Mouse (Mus musculus) neural tube, embryonic 13.5 days (tissue): ENCODE measurements around the gene Zfp13. TPM values are rescaled to one million over a fixed set of nuclear protein-coding genes. Genes with fewer than 3 reads are reported as not detected.
A peak's percentile ranks its signal among the peaks of the same experiment; 100 is the strongest.

Source experiments
- ATAC-seq: fragments of 200-750 bp; cut with Nextera tagmentation; 2 replicates; pipeline ENCODE4 v1.8.0; 2017; ENCODE audit warnings: low read depth, mild to moderate bottlenecking, moderate TSS enrichment, moderate library complexity
- H3K27ac ChIP-seq: fragments of 300-500 bp; sonication (generic); replicated peaks from 2 replicates; pipeline ENCODE4 v1.5.1; 2015; ENCODE audit warnings: moderate library complexity, mild to moderate bottlenecking, inconsistent platforms
- H3K27me3 ChIP-seq: fragments of 300-500 bp; sonication (generic); 2 replicates; pipeline ENCODE4 v1.6.1; 2015; ENCODE audit warnings: mild to moderate bottlenecking, inconsistent platforms
- H3K36me3 ChIP-seq: fragments of 300-500 bp; sonication (generic); 2 replicates; pipeline ENCODE4 v1.6.1; 2015; ENCODE audit warnings: mild to moderate bottlenecking, inconsistent platforms
- H3K4me1 ChIP-seq: fragments of 300-500 bp; sonication (generic); replicated peaks from 2 replicates; pipeline ENCODE4 v1.6.1; 2015; ENCODE audit warnings: inconsistent platforms
- H3K4me2 ChIP-seq: fragments of 300-500 bp; sonication (generic); 2 replicates; pipeline ENCODE4 v1.6.1; 2015; ENCODE audit warnings: inconsistent platforms, mild to moderate bottlenecking, moderate library complexity
- H3K4me3 ChIP-seq: fragments of 300-500 bp; sonication (generic); 2 replicates; pipeline ENCODE4 v1.5.1; 2015; ENCODE audit warnings: mild to moderate bottlenecking, inconsistent platforms
- H3K9ac ChIP-seq: fragments of 300-500 bp; sonication (generic); 2 replicates; pipeline ENCODE4 v1.6.1; 2015; ENCODE audit warnings: moderate library complexity, mild to moderate bottlenecking, inconsistent platforms
- H3K9me3 ChIP-seq: fragments of 300-500 bp; sonication (generic); 2 replicates; pipeline ENCODE4 v1.6.1; 2016; ENCODE audit warnings: inconsistent platforms
- WGBS: fragments of 180-500 bp; shearing (Covaris S2); methylation state at CpG from one replicate; pipeline ENCODE4 v1.1.7; 2015; 5-methylcytosine and 5-hydroxymethylcytosine counted together
- polyA plus RNA-seq: library from polyadenylated mRNA; unstranded; fragments of >200 nt; fragmentation: Nextera tagmentation; extraction: Ambion mirVana; gene quantifications from 2 replicates; pipeline ENCODE4 v1.2.1, GENCODE M21; 2015

Gene Zfp13
- polyA plus RNA-seq, 1 experiment from 2014 or later: 28.8 TPM

DNA sequence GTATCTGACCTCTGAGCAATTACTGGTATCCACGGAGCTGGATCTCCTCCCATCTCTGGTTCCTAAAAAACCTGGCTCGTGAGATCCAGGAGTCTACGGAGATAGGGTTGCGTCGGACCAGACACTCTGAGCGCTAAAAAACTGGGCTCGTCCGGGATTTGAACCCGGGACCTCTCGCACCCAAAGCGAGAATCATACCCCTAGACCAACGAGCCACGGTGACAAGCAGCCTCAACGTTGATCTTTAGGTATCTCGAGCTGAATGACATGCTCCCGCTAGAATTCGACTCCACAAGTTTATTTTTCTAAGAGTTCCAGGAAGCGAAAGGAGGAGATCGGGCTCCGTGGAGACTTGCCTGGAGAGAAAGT lies 53.0 kb downstream of the Zfp13 start:
- H3K27me3 ChIP-seq: peaks cover 18% of the 10 kb centered on the region
- H3K9me3 ChIP-seq: no peaks in the 10 kb centered on the region
- peak overlapping the region; percentile 71 for H3K9ac ChIP-seq
- peak overlapping the region; percentile 64 for H3K4me3 ChIP-seq
- no peaks in the 10 kb centered on the region for H3K36me3 ChIP-seq
- no peak overlapping the region for H3K27ac ChIP-seq
- peak; percentile 26; the same call in 1 of the 2 replicates for ATAC-seq
- H3K4me2 ChIP-seq: peak overlapping the region; percentile 59
- WGBS: under 1% methylated on average over 20 of the region's 20 CpGs
- H3K4me1 ChIP-seq: peaks cover 26% of the 10 kb centered on the region

DNA sequence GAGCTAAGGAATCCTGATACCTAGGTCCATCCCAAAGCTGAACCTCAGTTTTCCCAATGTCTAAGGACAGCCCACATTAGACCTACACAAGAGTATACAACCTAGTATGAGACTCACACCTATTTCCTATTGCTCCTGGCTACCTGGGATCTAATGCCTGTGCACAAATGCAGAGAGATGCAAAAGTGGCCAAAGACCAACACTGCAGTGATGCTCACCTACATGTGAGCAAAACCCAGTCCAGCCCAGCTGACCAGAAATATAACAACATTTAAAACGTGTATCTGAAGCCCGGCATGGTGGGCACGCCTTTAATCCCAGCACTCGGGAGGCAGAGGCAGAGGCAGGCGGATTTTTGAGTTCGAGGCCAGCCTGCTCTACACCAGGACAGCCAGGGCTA lies 53.4 kb downstream of the Zfp13 start:
- Histone ChIP-seq H3K4me3 (peak overlapping the region; percentile 64; the same call in 1 of the 2 replicates), H3K27ac (no peak overlapping the region), H3K9me3 (no peaks in the 10 kb centered on the region), H3K9ac (no peak overlapping the region), H3K4me1 (peaks cover 21% of the 10 kb centered on the region; the same call in 1 of the 2 replicates), H3K4me2 (peak overlapping the region; percentile 59), H3K36me3 (no peaks in the 10 kb centered on the region), H3K27me3 (peaks cover 23% of the 10 kb centered on the region)
- 12% methylated on average over 6 of the region's 6 CpGs for WGBS
- no peak for ATAC-seq

DNA sequence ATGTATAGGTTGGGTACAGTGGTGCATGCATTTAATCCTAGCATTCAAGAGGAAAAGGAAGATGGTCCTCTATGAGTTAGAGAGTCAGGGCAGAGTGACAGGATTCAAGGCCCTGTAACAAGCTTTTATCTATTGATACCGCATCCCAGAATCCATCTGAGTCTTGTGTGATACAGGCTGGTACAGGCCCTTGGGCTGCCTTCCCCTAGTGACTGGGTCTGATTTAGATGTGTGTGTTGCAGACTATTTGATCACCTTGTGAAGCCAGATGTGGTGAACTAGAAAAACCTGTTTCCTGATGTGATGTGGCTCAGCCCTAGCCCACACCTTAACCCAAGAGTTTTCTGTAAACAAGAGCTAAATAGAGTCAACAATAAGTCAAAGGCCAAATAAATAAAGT lies 54.5 kb downstream of the Zfp13 start:
- no peak overlapping the region for H3K4me2 ChIP-seq
- H3K9ac ChIP-seq: no peak overlapping the region
- no peak overlapping the region for H3K4me3 ChIP-seq
- H3K27ac ChIP-seq: no peak overlapping the region
- no peaks in the 10 kb centered on the region for H3K9me3 ChIP-seq
- H3K36me3 ChIP-seq: no peaks in the 10 kb centered on the region
- H3K27me3 ChIP-seq: peaks cover 33% of the 10 kb centered on the region
- peaks cover 19% of the 10 kb centered on the region; the same call in 1 of the 2 replicates for H3K4me1 ChIP-seq
- 96% methylated on average over 1 of the region's 1 CpGs for WGBS
- no peak for ATAC-seq

DNA sequence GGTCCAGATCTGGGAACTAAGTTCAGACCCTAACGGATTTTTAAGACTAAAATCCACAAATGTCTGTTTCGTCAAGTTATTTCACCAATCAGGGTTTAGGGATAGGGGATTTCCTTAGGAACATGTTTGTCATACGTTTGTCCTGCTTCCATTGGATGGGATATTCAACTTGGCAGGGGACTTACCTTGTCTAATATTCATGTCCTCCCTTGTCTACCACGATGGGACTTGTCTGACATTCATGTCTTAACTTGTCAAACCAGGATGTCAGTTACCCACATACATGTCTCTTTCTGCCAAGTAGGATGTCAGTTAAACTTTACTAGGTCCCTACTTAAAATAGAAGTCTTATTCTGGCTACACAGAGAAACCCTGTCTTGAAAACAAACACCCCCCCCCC lies 55.3 kb downstream of the Zfp13 start:
- Histone ChIP-seq H3K27me3 (peaks cover 41% of the 10 kb centered on the region), H3K36me3 (no peaks in the 10 kb centered on the region), H3K27ac (no peak overlapping the region), H3K4me2 (no peak overlapping the region), H3K9ac (no peak overlapping the region), H3K4me3 (no peak overlapping the region), H3K9me3 (no peaks in the 10 kb centered on the region), H3K4me1 (peaks cover 12% of the 10 kb centered on the region; the same call in 1 of the 2 replicates)
- 85% methylated on average over 4 of the region's 4 CpGs for WGBS
- ATAC-seq: no peak

DNA sequence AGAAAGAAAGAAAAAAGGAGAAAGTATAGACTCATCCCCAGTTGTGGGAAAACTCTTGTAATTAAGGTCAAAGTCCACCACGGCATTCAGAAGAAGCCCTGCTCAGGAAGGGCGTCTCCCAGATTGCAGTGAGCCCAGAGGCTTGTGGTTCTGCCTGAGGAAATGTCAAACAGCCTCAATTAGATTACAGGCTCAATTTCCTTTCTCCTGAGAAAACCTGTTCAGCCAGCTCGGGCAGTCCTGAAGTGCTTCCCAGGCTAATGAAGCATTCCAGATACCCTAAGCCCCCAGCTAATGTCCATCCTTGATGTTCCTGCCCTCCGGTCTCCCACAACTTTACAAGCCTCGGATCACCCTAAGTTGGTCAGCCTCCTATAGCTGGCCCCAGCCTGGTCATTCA lies 56.0 kb downstream of the Zfp13 start:
- no peaks in the 10 kb centered on the region for H3K36me3 ChIP-seq
- 36% methylated on average over 5 of the region's 5 CpGs for WGBS

DNA sequence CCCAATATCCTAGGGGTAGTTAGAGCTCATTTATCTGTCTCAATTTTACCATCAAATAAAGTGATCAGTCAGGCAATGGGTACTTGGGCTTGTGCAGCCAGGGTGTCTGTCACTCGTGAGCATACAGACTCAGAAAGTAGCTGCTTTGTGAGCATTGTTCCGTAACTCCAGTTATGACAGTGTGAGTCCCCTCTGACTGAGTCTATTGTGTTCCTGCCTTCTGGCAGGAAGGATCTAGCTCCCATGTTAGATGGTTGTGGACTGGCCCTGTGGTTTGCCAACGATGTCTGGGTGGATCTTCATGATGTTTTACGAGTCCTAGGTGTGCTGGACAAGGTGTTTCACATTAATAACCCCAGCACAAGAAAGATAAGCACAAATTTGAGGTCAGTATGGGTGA lies 56.5 kb downstream of the Zfp13 start:
- Histone ChIP-seq H3K4me1 (peaks cover 18% of the 10 kb centered on the region), H3K9ac (no peak overlapping the region), H3K9me3 (no peaks in the 10 kb centered on the region), H3K4me3 (no peak overlapping the region), H3K27ac (no peak overlapping the region), H3K36me3 (no peaks in the 10 kb centered on the region), H3K27me3 (peaks cover 53% of the 10 kb centered on the region), H3K4me2 (no peak overlapping the region)
- 50% methylated on average over 4 of the region's 4 CpGs for WGBS
- ATAC-seq: no peak

More for the DNA sequence above, 56.0 kb downstream of the Zfp13 start:
- Histone ChIP-seq H3K4me2 (no peak overlapping the region), H3K9me3 (no peaks in the 10 kb centered on the region), H3K4me3 (no peak overlapping the region), H3K9ac (no peak overlapping the region), H3K27me3 (peaks cover 48% of the 10 kb centered on the region), H3K4me1 (peaks cover 13% of the 10 kb centered on the region), H3K27ac (no peak overlapping the region)
- ATAC-seq: no peak

DNA sequence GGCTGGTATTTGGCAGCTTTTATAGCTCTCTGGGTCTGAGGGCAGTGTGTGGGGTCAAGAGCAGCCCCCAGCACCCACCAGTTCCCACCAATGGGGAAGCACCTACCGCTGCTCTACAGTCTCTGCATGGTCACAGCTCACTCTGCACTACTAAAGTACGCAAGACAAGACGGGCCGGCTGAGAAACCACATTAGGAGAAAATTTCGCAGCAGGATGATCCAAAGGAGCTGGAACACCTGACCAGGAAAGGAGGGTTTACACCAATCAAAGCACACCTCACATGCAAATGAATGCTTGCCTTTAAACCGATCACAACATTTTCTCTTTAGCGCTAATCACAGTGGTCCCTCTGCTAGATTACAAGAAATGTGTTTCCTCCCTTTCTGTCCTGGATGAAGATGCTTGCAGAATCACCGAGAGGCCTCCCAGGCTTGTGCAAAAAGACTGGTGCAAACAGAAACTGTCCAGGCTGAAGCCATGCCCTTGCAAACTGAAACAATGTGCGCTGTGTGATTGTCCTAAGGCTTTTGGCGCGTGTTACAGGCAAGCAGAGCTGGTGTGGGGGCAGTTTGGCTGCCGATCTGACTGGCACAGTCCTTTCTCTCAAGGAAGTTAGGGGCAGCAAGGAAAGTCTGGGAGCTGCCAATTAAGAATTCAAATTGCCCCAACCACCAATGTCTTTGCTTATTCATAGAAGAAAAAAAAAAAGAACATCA lies 57.1 kb downstream of the Zfp13 start:
- H3K4me2 ChIP-seq: peak overlapping the region; percentile 41
- H3K4me1 ChIP-seq: peaks cover 22% of the 10 kb centered on the region
- no peak for ATAC-seq
- H3K9me3 ChIP-seq: no peaks in the 10 kb centered on the region
- peak overlapping the region; percentile 16; the same call in 1 of the 2 replicates for H3K4me3 ChIP-seq
- H3K9ac ChIP-seq: 0 out of 2 replicates have a peak overlapping the region, but pooled peaks have one; percentile 23
- no peak overlapping the region for H3K27ac ChIP-seq
- 14% methylated on average over 12 of the region's 12 CpGs for WGBS
- no peaks in the 10 kb centered on the region for H3K36me3 ChIP-seq
- H3K27me3 ChIP-seq: peaks cover 59% of the 10 kb centered on the region

DNA sequence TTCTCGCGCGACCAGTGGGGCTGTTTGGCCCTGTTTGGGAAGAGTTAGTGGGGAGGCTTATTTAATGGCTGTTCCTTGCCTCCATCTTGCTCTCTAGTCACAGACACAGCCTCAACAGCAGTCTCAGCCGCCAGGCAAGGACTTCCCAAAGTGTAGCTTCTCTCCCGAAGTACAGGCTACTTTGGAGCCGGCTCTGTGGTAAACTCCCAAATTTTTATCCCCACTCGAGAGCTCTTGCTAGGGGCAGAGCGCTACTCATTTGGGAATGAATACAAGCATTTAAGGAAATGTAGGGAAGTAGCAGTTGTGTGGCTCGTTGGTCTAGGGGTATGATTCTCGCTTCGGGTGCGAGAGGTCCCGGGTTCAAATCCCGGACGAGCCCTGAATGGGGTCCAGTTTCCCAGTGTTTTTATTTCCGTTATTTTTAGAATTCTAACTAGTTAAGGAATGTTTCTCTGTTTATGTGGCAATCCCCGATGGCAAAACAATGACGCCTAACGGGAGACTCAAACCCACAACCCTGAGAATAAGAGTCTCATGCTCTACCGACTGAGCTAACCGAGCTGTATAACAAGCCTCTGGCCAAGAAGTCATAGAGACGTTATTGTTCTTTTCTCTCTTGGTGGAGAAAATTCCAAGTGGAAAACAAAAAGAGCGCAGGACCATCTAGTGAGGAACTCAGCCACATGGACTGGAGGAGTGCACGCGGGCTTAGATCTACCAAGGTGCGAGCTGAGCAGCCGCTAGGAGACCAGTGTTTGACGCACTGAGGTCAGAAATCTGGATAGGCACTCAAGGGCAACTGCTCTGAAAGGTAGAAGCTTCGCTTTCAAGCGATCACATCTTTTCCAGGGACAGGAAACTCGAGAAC lies 58.4 kb downstream of the Zfp13 start:
- Histone ChIP-seq H3K36me3 (no peaks in the 10 kb centered on the region), H3K27me3 (peaks cover 65% of the 10 kb centered on the region), H3K27ac (no peak overlapping the region), H3K4me2 (peak overlapping the region; percentile 9; the same call in 1 of the 2 replicates), H3K4me1 (peaks cover 22% of the 10 kb centered on the region), H3K9me3 (no peaks in the 10 kb centered on the region), H3K4me3 (peak overlapping the region; percentile 3; the same call in 1 of the 2 replicates), H3K9ac (no peak overlapping the region)
- WGBS: 10% methylated on average over 31 of the region's 31 CpGs
- no peak for ATAC-seq

DNA sequence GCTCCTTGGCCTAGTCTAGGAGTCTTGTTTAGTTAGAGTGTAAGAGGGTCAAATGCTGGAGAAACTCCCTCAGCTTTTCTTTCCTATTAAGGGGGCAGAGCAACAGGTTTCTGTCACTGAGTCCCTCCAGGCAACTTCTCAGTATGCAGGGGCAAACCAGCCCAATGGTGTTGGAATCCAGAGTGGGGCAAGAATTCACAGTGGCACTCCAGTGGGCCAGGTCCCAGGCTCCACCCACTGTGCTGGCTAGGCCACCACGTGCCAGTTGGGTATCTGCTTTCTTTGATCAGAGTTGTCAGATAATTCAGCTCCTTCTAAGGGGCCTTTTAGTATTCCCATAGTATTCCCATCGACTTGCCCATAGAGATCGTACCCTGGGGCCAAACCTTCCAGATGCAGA lies 59.2 kb downstream of the Zfp13 start:
- Histone ChIP-seq H3K27ac (no peak overlapping the region), H3K4me3 (0 out of 2 replicates have a peak overlapping the region, but pooled peaks have one; percentile 3), H3K9me3 (no peaks in the 10 kb centered on the region), H3K9ac (no peak overlapping the region), H3K27me3 (peaks cover 65% of the 10 kb centered on the region), H3K36me3 (no peaks in the 10 kb centered on the region), H3K4me1 (peaks cover 22% of the 10 kb centered on the region), H3K4me2 (no peak overlapping the region)
- WGBS: 44% methylated on average over 3 of the region's 3 CpGs
- ATAC-seq: no peak

DNA sequence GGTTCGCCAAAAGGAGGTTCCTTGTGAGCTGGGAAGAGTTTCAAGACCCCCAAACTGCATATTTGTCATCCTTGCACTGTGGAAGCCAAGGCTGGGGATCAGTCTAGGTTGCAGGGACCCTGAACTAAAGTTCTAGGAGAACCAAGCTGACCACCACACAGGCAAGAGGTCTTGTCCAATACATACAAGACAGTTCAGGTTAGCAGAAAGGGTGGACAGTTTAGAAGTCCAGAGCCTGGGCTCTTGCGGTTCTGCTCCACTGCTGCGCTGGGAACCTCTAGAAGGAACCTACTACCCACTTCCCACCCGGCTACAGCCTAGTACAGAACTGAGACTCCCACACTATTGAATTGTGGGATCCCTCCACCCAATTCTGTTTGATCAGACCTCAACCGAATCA lies 59.7 kb downstream of the Zfp13 start:
- Histone ChIP-seq H3K9me3 (no peaks in the 10 kb centered on the region), H3K4me1 (peaks cover 22% of the 10 kb centered on the region), H3K9ac (no peak overlapping the region), H3K36me3 (no peaks in the 10 kb centered on the region), H3K4me3 (no peak overlapping the region), H3K27ac (no peak overlapping the region), H3K4me2 (no peak overlapping the region), H3K27me3 (peaks cover 70% of the 10 kb centered on the region)
- WGBS: 90% methylated on average over 5 of the region's 5 CpGs
- ATAC-seq: no peak

DNA sequence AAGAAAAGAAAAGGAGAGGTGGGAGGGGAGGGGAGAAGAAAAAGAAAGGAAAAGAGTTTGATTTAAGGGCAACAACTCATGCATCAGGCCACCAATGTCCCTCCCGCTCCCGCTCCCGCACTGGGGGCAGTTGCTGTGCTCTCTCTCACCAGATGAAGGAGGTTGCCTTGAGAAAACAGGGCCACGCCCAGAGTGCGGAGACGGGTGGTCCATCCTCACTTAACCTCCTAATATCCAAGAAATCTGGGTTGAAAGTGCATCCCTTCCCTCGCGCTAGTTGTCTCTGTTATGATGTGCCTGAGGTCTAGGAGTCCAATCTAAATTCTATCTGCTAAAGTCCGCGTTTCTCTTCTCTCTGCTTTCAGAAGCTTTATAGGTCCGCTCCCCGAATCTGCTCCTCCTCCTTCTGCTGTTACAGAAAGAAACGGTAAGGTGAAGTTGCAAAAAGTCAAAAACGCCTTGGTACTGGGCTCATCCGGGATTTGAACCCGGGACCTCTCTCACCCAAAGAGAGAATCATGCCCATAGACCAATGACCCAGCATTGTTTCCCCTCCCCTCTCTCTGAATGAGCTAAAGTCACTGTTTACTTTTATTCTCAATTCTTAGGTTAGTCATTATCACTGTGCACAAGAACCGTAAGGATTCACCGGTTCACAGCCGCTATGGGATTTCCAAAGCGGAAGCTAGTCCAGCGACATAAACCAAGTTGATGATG lies 60.8 kb downstream of the Zfp13 start:
- Histone ChIP-seq H3K9me3 (no peaks in the 10 kb centered on the region), H3K4me1 (peaks cover 24% of the 10 kb centered on the region), H3K27me3 (peaks cover 75% of the 10 kb centered on the region), H3K27ac (no peak overlapping the region), H3K4me2 (peak overlapping the region; percentile 52), H3K4me3 (peak overlapping the region; percentile 31), H3K36me3 (no peaks in the 10 kb centered on the region), H3K9ac (peak overlapping the region; percentile 43)
- 10% methylated on average over 21 of the region's 21 CpGs for WGBS
- ATAC-seq: no peak
